Mouse (Mus musculus) urinary bladder, adult 2 months (tissue): ENCODE results near the gene Ddx23. TPM values are rescaled to one million over a fixed set of nuclear protein-coding genes. Genes with fewer than 3 reads are reported as not detected.

Source experiments
- DNase-seq: peaks from one replicate; pipeline ENCODE4 v3.0.0; 2022; ENCODE audit warnings: low spot score
- polyA plus RNA-seq: library from polyadenylated mRNA; depleted of rRNA; stranded (reverse); fragments of >200 nt; gene quantifications from 2 replicates; pipeline ENCODE4 v1.2.3, GENCODE M21; 2012

The Ddx23 gene
- polyA plus RNA-seq, 1 experiment, result 34.0 TPM

GRCm38 (mm10) chr15:98632921-98633320, 29.8 kb downstream of the Ddx23 start:
- no peak for DNase-seq

- DNase-seq, result no peak
These were observed 30.5 kb downstream of the Ddx23 start for GRCm38 (mm10) chr15:98632107-98632744.

- DNase-seq, result no peak
These were observed 31.2 kb downstream of the Ddx23 start for GRCm38 (mm10) chr15:98631493-98631892.

- no peak for DNase-seq
These were observed 32.2 kb downstream of the Ddx23 start, which contains the start of gene Cacnb3 for GRCm38 (mm10) chr15:98630540-98630939. TSS of gene Cacnb3 (plus strand) at chr15:98630840.

- DNase-seq, result no peak
These were observed 33.2 kb downstream of the Ddx23 start for GRCm38 (mm10) chr15:98629464-98629863.

GRCm38 (mm10) chr15:98628589-98629254, 34.0 kb downstream of the Ddx23 start:
- DNase-seq, result no peak

- no peak for DNase-seq
These were observed 36.0 kb downstream of the Ddx23 start for GRCm38 (mm10) chr15:98626487-98627212.

GRCm38 (mm10) chr15:98626078-98626477, 36.6 kb downstream of the Ddx23 start:
- DNase-seq, result no peak

GRCm38 (mm10) chr15:98623361-98623821, 39.3 kb downstream of the Ddx23 start:
- DNase-seq, result no peak

GRCm38 (mm10) chr15:98622721-98623120, 40.0 kb downstream of the Ddx23 start:
- no peak for DNase-seq

GRCm38 (mm10) chr15:98622199-98622598, 40.5 kb downstream of the Ddx23 start:
- DNase-seq, result no peak

GRCm38 (mm10) chr15:98617176-98617537, 45.5 kb downstream of the Ddx23 start:
- DNase-seq, result peak; percentile 73

GRCm38 (mm10) chr15:98616362-98617175, 46.1 kb downstream of the Ddx23 start:
- DNase-seq, result no peak

GRCm38 (mm10) chr15:98615751-98616150, 46.9 kb downstream of the Ddx23 start:
- DNase-seq, result no peak

- DNase-seq, result no peak
These were observed 47.7 kb downstream of the Ddx23 start for GRCm38 (mm10) chr15:98614971-98615370.

GRCm38 (mm10) chr15:98614551-98614950, 48.1 kb downstream of the Ddx23 start:
- no peak for DNase-seq

- DNase-seq, result no peak
These were observed 50.5 kb downstream of the Ddx23 start for GRCm38 (mm10) chr15:98612229-98612628.

- no peak for DNase-seq
These were observed 52.5 kb downstream of the Ddx23 start for GRCm38 (mm10) chr15:98610131-98610633.

GRCm38 (mm10) chr15:98609331-98610130, 53.2 kb downstream of the Ddx23 start, which contains the start of gene Adcy6:
TSS of gene Adcy6 (minus strand) at chr15:98610076.
- DNase-seq, result peak; percentile 68

- no peak for DNase-seq
These were observed 53.9 kb downstream of the Ddx23 start for GRCm38 (mm10) chr15:98608784-98609250.
